Mouse (Mus musculus): ENCODE results near the gene Tll2.

Tll2 gene

GRCm38 (mm10) chr19:41088491-41088890 is 118.1 kb downstream of the Tll2 start:
- DNase-seq (ENCODE audit: low spot score in 2 of 2), result no peak

- no peak for DNase-seq (ENCODE audit: low spot score in 2 of 2)
These were observed 118.7 kb downstream of the Tll2 start for GRCm38 (mm10) chr19:41087901-41088300.

GRCm38 (mm10) chr19:41086700-41087099 is 119.9 kb downstream of the Tll2 start:
- DNase-seq (ENCODE audit: low spot score in 2 of 2), result peak; percentile 42 to 64

- no peak for DNase-seq (ENCODE audit: low spot score in 2 of 2)
These were observed 120.3 kb downstream of the Tll2 start for GRCm38 (mm10) chr19:41086289-41086688.

GRCm38 (mm10) chr19:41083646-41084045 is 123.0 kb downstream of the Tll2 start:
- DNase-seq (ENCODE audit: low spot score in 2 of 2), result no peak

GRCm38 (mm10) chr19:41081589-41081988 is 125.0 kb downstream of the Tll2 start:
- DNase-seq (ENCODE audit: low spot score in 2 of 2), result no peak

GRCm38 (mm10) chr19:41076906-41077305 is 129.7 kb downstream of the Tll2 start, which contains the start of gene Opalin:
TSS of gene Opalin (minus strand) at chr19:41077113.
- no peak for DNase-seq (ENCODE audit: low spot score in 2 of 2)

- no peak for DNase-seq (ENCODE audit: low spot score in 2 of 2)
These were observed 132.7 kb downstream of the Tll2 start for GRCm38 (mm10) chr19:41073746-41074455.

- peak; percentile 26 to 73 for DNase-seq (ENCODE audit: low spot score in 2 of 2)
These were observed 135.1 kb downstream of the Tll2 start for GRCm38 (mm10) chr19:41071500-41071899.

GRCm38 (mm10) chr19:41054702-41055101 is 151.9 kb downstream of the Tll2 start:
- DNase-seq (ENCODE audit: low spot score in 2 of 2), result no peak

- DNase-seq (ENCODE audit: low spot score in 2 of 2), result no peak
These were observed 153.1 kb downstream of the Tll2 start for GRCm38 (mm10) chr19:41053530-41053929.

- no peak for DNase-seq (ENCODE audit: low spot score in 2 of 2)
These were observed 154.4 kb downstream of the Tll2 start for GRCm38 (mm10) chr19:41052247-41052646.

GRCm38 (mm10) chr19:41051714-41052113 is 154.9 kb downstream of the Tll2 start:
- DNase-seq (ENCODE audit: low spot score in 2 of 2), result no peak

- no peak for DNase-seq (ENCODE audit: low spot score in 2 of 2)
These were observed 158.5 kb downstream of the Tll2 start for GRCm38 (mm10) chr19:41048187-41048559.

GRCm38 (mm10) chr19:41047437-41048186 is 159.0 kb downstream of the Tll2 start:
- no peak for DNase-seq (ENCODE audit: low spot score in 2 of 2)

GRCm38 (mm10) chr19:41045091-41045770 is 161.4 kb downstream of the Tll2 start:
- DNase-seq (ENCODE audit: low spot score in 2 of 2), result no peak

GRCm38 (mm10) chr19:41039110-41039509 is 167.5 kb downstream of the Tll2 start:
- no peak for DNase-seq (ENCODE audit: low spot score in 2 of 2)

- no peak for DNase-seq (ENCODE audit: low spot score in 2 of 2)
These were observed 170.7 kb downstream of the Tll2 start for GRCm38 (mm10) chr19:41035809-41036551.

All from heart, adult 9 months (tissue).